Mouse (Mus musculus) forelimb bud, embryonic 11.5 days (tissue): Measurements from ENCODE around the gene Il34.

Experiments
- DNase-seq: peaks from one replicate; pipeline ENCODE4 v3.0.0-alpha.2; 2012; ENCODE audit warnings: low read depth, low spot score

The Il34 gene

DNA sequence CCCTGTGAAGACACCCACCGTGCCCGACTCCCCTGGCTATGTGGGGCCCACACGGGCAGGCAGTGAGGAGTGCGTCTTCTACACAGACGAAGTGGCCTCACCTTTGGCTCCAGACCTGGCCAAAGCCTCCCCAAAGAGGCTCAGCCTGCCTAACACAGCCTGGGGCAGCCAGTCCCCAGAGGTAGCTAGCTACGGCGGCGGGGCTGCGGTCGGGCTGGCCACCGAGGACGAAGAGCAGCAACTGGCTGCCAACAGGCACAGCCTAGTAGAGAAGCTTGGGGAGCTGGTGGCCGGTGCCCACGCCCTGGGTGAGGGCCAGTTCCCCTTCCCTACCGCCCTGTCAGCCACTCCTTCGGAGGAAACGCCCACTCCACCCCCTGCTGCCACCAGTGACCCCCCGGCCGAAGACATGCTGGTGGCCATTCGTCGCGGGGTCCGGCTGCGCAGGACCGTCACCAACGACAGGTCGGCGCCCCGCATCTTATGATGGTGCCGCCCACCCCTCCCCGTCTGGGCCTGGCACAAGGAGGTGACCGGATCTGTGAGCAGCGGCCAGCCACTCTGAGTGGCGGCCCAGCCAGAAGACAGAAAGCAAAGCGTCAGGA, 67.0 kb downstream of the Il34 start:
- DNase-seq = no peak

DNA sequence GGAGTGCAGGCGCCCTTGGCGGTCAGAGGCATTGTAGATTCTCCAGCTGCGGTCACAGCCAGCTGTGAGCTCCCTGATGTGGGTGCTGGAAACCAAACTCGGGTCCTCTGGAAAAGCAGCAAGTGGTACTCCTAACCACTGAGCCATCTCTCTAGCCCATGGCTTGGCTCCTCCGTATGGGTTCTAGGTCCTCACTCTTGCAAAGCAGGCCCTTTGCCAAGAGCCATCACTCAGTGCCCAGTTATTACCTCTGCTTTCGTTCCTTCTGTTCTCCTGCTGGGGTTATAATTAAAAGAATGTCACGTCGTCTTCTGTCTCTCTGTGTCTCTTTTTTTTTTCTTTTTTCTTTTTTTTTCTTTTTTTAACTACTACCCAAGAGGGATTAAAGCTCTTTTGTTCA, 72.7 kb downstream of the Il34 start:
- no peak for DNase-seq

GRCm38 (mm10) chr8:110731346-110731859, 74.3 kb downstream of the Il34 start:
- no peak for DNase-seq

DNA sequence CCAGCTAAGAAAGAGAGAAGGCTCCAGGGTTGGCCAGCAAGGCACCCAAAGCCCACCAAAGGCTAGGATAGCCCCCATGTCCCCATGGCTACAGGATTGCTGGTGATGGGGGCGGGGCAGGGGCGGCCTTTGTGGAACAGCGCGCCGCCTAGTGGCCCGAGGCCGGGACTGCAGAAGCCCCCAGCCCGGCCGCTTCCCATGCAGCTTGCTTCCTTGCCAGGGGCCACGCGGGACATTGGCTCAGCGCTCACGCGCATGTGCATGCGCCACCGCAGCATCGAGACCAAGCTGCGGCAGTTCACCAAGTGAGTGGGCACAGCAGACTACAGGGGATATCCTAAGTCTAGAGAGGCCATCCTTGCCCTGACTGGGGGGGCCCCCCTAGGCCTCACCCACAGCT, 78.8 kb downstream of the Il34 start:
- DNase-seq = peak; percentile 57

GRCm38 (mm10) chr8:110725084-110725838, 80.5 kb downstream of the Il34 start:
- no peak for DNase-seq

GRCm38 (mm10) chr8:110724493-110724892, 81.2 kb downstream of the Il34 start:
- no peak for DNase-seq

DNA sequence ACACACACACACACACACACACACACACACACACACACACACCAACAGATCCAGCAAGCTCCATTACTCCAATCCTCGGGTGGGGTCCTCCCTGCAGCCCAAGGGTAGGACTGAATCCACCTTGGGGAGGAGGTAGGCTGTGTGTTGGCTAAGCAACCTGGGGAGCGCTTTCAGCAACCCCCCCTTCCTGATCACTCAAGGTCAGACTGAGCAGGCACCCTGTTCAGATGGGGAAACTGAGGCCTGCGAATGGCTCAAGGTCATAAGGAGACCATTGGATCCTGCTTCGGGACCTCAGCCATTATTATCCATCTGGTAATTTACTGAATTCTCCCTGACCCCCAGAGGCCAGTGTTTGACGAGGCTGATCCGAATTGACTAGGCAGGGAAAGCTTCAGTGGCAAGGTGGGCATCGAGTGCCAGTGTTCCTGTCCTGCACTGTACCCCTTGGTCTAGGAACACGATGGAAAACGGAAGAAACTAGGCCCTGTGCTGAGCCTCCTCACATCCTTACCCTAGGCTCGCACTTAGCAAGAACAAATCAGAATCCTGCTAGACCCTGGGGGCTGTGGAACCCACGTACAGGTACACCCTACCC, 83.2 kb downstream of the Il34 start:
- DNase-seq = no peak

GRCm38 (mm10) chr8:110721606-110722413, 83.9 kb downstream of the Il34 start:
- DNase-seq = no peak

GRCm38 (mm10) chr8:110720685-110721598, 84.8 kb downstream of the Il34 start, which contains the start of gene Mtss1l:
TSS of gene Mtss1l (plus strand) at chr8:110721476.
- DNase-seq = peak; percentile 92

GRCm38 (mm10) chr8:110719898-110720653, 85.6 kb downstream of the Il34 start:
- no peak for DNase-seq

- peak; percentile 37 for DNase-seq
Observed at GRCm38 (mm10) chr8:110718969-110719670, 86.6 kb downstream of the Il34 start.

GRCm38 (mm10) chr8:110718209-110718968, 87.3 kb downstream of the Il34 start:
- no peak for DNase-seq

DNA sequence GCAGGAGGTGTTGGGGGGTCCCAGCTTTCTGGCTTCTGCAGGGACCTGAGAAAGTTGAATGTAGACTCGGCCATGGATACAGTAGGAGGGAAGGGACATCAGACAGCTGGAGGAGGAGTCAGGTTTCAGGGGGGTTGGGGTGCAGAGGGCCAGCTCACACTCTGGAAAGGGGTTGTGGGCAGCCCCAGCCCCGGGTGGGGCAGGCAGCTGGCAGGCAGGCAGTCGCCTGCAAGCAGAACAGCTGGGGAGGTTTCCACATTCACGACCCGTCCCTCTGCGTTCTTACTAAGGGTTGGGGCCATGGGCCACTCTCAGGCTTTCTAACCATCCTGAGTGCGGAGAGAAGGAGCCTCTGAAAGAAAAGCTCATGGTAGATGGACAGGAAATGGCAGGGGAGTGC, 88.6 kb downstream of the Il34 start:
- no peak for DNase-seq

DNA sequence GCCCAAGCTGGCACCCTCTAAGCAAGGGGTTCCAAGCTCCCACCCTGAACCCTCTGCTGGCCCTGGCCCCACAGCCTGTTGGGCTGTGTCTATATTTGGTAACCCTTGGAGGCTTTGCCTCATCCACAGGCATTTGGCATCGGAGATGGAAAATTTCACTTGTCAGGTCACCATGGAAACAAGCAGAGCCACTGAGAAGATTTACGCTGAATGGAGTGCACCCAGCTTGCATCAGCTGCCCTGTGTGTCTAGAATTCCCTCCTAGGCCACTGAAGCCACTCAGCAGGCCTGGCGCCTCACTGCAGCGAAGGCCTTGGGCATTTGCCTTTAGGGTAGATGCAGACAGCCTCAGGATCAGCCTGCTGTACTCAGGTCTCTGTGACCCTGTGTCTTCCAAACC, 89.6 kb downstream of the Il34 start:
- DNase-seq = no peak

DNA sequence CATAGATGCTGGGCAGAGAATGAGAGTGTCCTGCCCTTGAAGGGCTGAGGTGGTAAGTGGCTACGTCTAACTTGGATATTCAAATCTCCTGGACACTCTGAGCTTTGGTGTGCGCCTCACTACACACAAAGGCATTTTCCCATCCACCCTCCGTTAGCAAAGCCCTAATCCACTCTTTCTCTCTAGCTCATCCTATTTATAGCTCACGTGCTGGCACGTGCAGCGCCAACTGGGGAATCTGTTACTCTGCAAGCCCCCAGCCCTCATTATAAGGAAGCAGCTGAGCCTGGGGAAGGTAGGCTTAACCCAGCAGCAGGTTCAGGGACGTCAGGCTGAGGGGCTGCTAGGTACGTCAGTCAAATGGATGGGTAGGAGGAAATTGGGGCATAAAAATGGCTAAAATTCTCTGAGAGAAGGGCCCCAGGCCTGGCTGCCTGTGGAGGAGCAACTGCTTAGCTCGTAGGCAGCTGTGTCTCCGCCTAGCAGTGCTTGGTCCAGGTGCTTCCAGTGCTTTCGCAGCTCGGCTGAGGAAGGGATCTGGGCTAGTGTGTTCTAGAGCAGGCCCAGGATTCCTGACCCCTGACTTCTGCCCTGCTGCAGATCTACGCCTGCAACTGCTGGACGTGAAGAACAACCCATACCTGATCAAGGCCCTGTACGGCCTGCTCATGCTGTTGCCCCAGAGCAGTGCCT, 90.8 kb downstream of the Il34 start:
- DNase-seq = no peak

GRCm38 (mm10) chr8:110713073-110713472, 92.7 kb downstream of the Il34 start:
- DNase-seq = no peak

DNA sequence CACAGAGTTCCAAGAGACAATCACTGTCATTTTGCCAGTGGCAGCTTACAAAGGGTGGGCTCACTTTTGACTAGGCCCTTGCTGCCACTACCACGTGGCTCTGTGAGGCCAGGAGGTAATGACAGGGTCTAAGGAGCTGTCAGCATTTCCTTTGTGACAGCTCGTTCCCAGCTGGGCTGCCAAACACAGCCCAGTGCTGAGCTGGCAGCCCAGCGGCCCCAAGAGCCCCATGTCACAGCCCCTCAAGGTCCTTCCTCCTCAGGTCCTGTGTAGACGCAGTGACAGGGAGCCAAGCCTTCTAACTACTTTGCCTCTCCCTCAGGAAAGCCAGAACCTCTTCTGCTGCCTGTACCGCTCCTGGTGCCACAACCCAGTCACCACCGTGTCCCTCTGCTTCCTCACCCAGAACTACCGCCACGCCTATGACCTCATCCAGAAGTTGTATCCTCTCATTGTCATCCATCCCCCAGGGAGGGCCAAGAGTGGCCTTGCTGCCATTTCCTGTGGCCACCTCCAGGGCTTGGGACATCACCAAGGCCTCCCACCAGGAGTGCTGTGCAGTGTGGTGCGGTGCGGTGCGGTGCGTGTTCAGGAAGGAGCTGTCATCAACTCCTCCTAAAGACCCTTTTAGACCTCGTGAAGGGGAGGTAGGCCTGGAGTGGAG, 94.3 kb downstream of the Il34 start:
- no peak for DNase-seq

- no peak for DNase-seq
Observed at GRCm38 (mm10) chr8:110710593-110710992, 95.1 kb downstream of the Il34 start.
